Mouse (Mus musculus): Measurements from ENCODE around the gene Atp6v1b1.

Gene Atp6v1b1

DNA sequence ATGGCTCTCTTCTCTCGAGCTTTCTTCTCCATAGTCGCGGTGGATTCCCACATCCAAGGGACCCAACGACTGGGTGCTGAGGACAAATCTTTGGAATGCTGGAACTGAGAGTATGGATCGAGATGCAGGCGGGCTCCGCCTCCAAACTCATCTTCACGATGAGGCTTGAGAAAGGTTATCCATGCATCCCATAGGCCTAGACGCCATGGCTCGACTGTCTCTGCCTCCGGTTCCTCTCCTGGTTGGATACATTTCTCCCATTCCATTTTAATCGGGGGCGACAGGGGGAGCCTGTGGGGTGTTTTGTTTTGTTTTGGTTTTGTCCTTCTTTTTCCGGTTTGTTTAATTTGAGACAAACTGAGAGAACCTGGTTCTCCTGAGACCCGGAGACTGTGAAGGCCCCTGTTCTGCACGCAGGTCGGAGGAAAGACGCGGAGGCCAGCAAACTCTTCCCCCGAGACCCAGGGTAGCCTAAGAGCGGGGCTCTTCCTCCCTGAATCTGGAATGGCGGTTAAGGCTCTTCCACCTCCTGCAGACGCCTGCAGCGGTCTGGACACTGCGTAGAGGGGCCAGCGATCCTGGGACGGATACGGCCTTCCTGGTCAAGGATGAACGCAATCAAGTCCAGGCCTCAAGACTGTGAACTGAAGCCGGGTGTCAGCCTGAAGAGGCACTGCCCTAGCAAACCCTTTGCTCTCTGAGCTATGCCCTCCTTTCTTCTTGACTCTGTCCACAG lies 27.2 kb upstream of the Atp6v1b1 start:
- no peak for DNase-seq (ENCODE audit: low read depth, low spot score)

DNA sequence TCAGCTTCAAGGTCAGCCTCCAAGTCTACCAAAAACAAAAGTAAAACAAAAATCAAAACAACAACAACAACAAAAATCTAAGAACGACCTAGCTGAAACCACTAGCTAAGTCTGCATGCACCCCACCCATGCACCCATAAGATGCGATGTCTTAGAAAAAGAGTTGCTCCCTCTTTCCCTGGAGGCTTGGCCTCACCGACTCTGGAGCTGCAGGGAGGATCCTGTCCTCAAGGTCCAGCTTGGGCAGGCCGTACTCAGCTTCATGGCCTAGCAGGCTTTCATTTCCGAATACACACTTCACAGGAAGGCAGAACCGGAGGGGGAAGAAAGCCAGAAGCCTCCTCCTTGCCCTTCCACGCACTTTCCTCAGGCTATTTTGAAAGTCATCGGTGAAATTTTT lies 25.8 kb upstream of the Atp6v1b1 start:
- DNase-seq (ENCODE audit: low read depth, low spot score), result no peak

DNA sequence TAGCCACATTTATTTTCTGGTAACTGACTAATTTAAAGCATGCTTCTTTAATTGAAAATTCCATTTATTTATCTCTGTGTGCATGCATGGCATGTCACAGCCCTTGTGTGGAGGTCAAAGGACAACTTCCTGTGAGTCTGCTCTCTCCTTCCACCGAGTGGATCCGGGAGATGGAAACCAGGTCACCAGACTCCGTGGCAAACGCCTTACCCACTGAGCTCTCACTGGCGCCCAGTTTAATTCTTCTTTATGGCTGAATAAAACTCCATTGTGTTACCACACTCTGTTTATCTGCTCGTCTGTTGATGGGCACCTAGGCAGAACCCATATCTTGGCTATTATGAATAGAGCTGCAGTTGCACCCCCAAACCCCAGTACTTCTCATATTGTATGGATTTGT lies 20.3 kb upstream of the Atp6v1b1 start:
- no peak for DNase-seq (ENCODE audit: low read depth, low spot score)

DNA sequence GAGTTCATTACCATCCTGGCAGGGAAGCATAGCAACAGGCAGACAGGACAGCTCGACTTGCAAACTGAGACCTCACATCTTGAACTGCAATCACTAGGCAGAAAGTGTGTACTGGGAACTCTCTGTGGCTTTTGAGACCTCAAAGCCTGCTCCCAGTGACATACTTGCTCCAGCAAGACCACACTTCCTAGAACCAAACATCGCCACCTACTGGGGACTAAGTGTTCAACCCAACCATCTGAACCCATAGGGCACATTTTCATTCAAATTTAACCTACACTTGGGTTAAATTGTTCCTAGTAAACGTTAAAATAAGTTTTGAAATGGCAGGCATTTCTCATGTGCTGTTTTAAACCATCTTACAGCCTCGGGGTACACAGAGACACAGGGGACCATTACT lies 15.6 kb upstream of the Atp6v1b1 start:
- peak; percentile 30 for DNase-seq (ENCODE audit: low read depth, low spot score)

DNA sequence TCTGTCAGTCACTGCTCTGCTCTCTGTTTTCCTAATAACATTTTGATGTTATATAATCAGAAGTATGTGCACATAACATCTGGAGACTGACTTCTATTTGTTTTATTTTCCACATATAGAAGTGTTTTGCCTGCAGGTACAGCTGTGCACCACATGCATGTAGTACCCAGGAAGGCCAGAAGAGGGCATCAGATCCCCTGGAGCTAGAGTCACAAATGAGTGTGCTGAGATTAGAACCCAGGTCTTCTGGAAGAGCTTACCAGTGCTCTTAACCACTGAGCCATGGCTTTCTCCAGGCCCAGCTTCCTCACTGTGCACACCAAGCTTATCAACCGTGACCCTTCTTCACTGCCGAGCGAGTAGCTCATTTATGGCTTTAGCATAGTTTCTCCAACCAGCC lies 14.3 kb upstream of the Atp6v1b1 start:
- peak; percentile 27 for DNase-seq (ENCODE audit: low read depth, low spot score)

DNA sequence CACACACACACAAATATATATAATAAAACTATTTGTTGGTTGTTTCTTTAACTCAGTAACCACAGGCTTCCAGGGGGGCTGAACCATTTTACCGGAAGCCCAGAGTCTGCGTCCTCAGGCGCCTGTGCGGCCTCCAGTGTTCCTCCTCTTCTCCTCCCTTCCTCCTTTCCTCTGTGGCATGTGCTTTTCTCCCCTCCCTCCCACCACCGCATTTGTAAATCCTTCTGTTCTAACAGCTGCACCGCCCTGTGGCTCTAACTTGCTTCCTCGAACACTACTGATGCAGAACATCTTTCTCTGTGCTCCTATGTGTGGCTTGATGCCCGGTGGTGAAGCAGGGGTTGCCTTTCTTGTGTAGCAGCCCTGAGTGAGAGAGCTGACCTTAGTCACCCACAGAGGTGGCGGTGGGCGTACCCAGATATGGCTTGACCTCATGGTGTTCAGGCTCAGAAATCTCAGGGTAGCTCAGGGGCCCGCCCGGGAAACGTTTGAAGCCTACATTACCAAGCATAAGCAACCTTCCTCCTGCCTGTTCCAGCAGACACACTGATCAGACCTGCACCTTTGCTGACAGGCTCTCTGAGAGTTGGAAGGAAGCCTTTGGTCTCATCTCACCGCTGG lies 13.3 kb upstream of the Atp6v1b1 start:
- no peak for DNase-seq (ENCODE audit: low read depth, low spot score)

DNA sequence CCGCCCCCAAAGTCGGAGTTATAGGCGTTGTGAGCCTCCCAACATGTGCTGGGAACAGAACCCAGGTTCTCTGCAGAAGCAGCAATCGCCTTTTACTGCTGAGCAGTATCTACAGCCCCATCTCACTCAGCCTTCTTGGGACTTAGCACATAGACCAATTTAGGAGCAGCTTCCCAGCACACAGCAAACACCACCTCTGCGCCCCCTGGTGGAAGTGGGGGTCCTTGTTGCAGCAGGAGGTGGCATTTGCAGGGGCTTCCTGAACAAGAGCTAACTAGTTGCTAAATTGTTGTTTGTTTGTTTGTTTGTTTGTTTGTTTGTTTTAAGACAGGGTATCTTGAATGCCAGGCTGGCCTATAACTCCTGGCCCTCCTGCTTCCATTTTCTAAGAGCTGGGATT lies 11.7 kb upstream of the Atp6v1b1 start:
- DNase-seq (ENCODE audit: low read depth, low spot score), result peak; percentile 63

DNA sequence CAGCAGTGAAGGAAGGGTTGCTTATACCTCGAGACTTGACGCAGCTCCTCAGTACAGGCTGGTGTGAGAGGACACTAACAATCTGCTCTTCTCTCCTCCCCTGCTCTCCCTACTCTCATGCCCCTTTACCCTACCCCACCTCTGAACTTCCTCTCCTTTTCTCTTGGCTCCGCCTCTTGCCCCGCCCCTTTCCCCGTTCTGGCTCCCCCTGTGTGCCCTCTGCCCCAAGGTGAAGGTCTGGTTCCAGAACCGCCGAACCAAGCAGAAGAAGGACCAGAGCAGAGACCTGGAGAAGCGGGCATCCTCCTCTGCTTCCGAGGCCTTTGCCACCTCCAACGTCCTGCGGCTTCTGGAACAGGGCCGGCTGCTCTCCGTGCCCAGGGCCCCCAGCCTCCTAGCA lies 5.5 kb upstream of the Atp6v1b1 start:
- no peak for DNase-seq (ENCODE audit: low read depth, low spot score)

DNA sequence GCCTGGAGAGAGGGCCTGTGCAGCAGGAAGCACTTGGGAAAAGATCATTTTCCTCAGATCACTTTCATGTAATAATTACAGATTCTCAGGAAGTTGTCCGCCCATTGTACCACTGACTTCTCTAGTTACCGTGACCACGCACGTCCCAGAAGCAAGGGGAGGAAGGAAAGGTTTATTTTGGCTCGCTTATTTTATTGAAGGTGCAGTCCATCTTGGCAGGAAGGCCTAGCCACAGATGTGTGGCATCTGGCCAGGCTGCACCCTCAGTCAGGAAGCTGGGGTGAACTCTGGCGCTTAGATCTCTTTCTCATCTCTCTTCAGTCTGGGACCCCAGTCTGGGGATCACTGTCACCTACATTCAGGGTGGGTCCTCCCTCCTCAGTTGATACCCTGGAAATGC lies 4.2 kb upstream of the Atp6v1b1 start:
- no peak for DNase-seq (ENCODE audit: low read depth, low spot score)

DNA sequence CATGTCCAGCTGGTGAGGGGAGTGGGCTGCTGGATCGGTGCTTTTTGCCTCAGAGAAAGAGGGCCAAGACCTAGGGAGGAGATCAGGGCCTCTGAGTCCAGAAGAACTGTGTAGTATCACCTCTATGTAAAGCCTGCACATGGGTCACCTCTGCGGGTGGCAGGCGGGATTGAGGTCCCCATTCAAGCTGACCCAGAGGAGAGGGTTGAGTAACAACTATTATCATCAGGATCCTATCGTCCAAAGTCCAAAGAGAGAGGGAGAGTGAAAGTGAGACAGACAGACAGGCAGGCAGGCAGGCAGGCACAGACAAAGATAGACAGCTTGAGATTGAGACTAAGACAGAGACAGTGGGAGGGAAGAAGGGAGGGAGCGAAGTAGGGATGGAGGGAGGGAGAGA lies 422 bp downstream of the Atp6v1b1 start:
- DNase-seq (ENCODE audit: low read depth, low spot score), result no peak

DNA sequence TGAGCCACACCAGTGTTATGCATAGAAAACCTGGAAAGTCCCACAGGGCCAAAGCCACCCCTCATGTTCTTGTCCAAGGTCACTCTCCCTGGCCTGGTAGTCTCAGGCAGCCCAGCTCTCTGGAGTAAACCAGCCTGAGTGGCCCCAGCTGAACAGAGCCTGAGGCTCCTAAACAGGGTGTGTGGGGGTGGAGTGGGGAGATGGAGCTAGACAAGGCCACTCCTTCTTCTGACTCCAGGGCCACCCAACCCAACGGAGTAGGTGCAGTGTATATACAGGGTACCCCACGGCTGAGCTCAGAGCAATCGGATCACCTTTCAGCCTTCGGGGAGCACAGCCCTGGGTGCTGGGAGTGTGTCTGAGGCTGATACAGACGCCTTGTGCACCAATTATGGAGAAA lies 1.3 kb downstream of the Atp6v1b1 start:
- DNase-seq (ENCODE audit: low read depth, low spot score), result no peak

DNA sequence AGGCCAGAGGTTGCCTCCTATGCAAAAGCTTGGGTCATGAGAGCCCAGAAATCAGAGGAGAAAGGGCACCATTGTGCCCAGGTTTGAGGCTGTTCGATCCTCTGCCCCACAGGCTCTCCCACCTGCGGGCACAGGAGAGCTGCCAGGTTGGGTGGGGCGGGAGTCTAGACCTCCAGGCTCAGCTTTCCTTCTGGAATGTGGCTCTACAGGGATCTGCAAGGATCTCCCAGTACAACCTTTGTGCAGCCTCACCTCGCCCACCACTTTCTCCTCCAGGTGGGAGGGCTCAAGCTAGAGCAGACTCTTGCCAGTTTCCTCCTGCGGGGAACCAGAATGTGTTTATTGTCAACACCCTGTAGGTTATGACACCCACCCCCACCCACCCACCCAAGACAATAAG lies 1.8 kb downstream of the Atp6v1b1 start:
- no peak for DNase-seq (ENCODE audit: low read depth, low spot score)

DNA sequence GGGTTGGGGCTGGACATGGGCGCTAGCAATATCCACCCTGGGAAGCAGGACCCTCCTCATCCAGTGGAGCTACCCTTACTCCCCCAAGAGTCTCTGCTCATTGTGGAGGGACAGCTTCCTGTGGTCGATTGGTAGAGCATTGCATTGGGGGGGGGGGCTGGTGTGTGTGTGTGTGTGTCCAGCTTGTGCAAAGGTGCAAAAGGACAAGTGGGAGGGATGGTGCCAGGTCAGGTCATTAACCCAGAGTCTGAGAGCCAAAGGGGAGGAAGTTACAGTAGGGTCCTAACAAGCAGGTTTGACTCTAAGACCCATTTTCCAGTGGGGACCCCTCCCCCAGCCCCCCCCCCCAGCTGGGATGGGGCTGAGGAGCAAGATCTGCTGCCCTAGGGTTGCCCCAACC lies 2.7 kb downstream of the Atp6v1b1 start:
- no peak for DNase-seq (ENCODE audit: low read depth, low spot score)

DNA sequence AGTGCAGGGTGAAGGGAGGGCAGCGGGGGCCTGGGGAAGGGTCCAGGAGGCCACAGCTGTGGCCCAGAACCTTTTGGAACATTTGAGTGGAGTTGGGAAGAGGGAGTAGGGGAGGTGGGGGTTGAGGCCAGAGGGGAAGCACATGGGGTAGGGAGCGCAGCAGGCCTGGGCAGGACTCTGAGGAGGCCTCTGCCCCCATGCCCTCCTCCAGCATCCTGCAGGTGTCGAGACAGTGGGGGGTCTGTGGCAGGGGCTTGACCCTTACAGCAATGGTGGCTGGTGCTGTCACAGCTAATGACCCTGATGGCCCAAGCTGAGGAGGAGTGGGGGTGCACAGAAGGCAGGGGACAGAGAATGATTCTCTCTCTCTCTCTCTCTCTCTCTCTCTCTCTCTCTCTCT lies 6.5 kb downstream of the Atp6v1b1 start:
- no peak for DNase-seq (ENCODE audit: low read depth, low spot score)

DNA sequence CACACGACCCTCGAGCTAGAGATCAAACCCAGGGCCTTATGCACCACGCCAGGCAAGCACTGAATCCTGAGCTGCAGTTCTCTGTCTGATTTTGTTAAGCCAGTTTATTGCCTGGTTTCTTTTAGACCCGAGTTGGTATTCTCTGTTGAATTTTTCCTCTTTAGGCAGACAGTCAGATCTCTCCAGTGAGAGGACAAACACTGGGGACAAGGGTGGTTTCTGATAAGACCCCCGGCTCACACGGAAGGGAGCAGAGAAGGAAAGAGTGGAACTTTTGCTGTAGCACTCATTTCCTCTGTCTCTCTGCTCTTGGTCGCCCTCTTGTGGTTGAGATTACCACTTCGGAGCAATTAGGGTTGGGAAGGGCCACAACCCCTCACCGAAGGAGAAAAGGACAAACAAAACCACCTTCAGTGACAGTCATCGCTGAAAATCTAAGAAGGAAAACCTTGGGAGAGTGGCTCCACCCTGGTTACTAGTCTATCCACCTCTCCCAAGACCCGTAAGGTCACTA lies 7.4 kb downstream of the Atp6v1b1 start:
- peak; percentile 45 for DNase-seq (ENCODE audit: low read depth, low spot score)

DNA sequence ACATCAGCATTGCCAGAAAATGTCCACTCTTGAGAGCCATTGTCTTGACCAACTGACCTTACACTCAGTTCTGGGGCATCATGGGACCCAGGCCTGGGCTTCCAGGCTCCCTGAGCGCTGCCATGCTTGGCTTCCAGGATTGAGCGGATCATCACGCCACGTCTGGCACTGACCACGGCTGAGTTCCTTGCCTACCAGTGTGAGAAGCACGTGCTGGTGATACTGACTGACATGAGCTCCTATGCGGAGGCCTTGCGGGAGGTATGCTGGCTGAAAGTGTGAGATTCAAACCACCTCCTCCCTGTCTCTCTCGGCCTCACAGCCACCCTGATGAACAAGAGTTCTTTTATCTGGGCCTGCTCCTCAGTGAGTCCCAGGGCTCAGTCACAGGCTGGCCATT lies 13.3 kb downstream of the Atp6v1b1 start:
- DNase-seq (ENCODE audit: low read depth, low spot score), result no peak

DNA sequence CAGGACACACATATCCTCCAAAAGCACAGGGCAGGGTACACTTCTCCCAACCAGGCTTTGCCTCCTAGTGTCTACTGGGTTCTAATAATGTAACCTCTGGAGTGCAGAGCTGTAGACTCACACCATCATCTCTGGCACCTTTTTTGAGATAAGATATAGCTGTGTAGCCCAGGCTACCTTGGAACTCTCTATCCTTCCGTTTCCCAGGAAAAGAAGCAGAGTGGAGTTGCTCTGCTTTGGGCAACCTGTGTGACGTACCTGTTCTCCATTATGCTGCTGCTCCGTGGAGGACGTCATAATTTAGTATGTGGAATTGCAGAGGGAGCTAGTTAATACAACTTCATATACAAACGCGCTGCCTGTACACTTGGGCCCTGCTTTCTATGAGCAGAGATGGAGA lies 19.6 kb downstream of the Atp6v1b1 start, which contains the start of gene Ankrd53:
Gene Ankrd53 (plus strand): TSS at position 301 of the 400 bp plus-strand sequence.
- no peak for DNase-seq (ENCODE audit: low read depth, low spot score)

DNA sequence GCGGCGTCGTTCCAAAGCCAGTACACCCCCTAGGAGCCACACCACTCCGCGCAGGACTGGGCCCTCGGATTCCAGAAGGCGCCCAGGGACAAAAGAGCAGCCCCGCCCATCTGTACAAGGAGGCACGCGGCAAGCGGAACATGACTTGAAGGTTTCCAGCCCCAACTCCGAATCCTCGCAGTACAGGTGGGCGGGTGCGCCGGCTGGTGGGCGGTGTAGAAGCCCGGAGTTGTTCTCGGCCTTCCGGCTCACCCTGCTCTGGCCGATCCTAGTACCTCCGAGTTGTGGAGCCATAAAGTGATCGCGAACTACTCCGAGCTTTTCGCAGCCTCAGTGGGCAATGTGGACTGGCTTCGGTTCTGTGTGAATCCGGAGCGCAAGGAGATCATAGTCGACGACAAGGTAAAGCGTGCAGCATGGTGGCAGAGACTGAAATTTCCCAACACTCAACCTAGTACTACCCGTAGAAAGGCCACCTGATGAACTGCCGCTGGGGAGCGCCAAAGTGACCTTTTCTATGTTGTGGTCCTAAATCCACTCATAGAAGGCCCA lies 20.2 kb downstream of the Atp6v1b1 start:
- DNase-seq (ENCODE audit: low read depth, low spot score), result peak; percentile 35

DNA sequence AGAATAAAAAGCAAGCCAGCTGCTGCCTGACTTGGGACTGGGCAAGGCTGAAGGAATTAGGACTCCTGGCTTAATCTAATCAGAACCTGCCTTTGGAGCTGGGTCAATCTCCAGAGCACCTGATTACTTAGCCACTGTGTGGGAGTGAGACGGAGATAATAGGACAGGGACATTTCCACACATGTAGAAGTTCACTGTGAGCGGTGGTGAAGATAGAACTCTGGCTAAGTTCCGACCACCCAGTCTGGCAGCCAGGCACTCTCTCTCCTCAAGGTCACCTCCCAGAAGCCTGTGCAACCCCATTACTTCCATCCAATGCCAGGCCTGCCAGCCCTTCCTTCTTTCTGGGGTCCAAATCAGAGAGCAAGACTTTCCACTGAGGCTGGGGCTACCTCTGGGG lies 24.2 kb downstream of the Atp6v1b1 start:
- no peak for DNase-seq (ENCODE audit: low read depth, low spot score)

DNA sequence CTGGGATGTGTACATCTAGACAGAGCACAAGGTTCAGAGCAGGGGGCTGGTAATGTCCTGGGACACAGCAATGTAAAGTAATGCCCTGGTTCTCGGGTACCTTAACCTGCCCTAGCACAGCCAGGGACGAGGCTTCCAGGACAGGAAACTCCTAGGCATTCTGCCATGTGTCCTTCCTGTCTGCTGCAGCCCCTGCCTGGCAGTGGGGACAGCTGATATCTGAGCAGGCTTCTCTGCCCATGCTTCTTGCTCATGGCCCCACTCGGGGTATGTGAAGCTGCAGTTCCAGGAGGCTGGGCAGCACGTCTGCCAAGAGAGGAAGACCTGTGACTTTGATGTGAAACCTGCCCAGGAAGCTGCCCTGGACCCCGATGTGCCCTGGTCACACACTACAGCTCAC lies 25.7 kb downstream of the Atp6v1b1 start:
- no peak for DNase-seq (ENCODE audit: low read depth, low spot score)

DNA sequence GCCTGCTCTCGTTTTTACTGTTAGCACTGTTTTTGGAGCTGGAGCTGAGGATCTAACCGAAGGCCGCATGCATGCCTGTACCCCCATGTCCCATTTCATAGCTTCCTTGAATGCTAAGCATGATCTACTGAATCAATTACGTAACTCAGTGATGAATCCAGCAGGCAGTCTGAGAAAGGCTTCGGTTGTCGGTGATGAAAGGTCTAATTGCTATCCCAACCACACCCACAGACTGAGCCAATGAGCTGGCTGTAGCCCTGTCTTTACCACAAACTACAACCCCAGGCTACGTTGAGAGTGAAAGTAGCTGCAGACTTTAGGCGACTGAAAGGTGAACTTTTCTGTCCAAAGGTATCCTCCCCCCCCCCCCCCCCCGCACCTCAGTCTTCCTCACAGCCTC lies 31.3 kb downstream of the Atp6v1b1 start:
- no peak for DNase-seq (ENCODE audit: low read depth, low spot score)

DNA sequence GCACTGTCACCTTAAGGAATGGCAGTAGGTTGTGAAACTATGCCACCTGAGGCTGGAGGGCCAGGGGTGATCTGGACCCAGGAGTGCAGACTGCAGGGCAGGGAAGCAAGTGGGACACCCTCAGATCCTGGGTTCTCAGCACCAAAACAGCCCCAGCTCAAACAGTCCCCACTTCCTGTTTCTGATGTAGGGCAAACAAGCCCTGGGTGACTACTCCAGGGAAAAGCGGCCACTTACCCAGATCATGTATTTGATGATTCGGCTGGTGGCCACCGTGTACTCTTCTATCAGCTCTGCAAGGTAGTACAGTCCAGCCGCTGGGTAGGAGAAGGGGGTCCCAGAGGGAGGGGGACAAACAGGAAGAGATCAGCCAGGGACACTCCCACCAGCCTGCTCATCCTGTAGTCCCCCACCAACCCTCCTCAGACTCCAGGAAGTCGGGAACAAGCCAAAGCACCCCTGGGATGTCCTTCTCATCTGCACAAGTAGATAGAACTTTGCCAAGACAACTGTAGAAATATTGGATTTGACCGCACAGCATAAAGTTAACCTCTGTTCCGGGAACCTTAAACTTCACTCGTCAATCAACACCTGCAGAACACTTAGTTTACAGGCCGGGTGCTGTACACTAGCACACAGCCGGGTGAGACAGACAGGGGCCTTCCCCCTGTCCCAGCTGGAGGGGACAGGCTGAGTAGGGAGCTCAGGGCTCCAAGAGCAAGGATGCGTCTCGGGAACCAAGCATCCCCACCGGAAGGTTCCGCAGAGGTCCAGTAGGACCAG lies 32.2 kb downstream of the Atp6v1b1 start:
- DNase-seq (ENCODE audit: low read depth, low spot score), result no peak
